Mouse (Mus musculus): ENCODE measurements at regions not wholly inside any gene's neighbourhood (a gene's known extent, or its start where the extent isn't known, plus 50 kb on each side); places are given as distances from the start of the nearest gene placed in this dataset.

- TF ChIP-seq MAFK (IDR thresholded peaks at IDR 0.05; ENCODE audit: insufficient read depth, low read depth, low read length) (no peak), ZC3H11A (IDR thresholded peaks at IDR 0.05; ENCODE audit: borderline replicate concordance, low read depth, low read length) (no peak)
These were observed 479.7 kb upstream of the Zdhhc25 start for GRCm38 (mm10) chr15:88120376-88120775.

Data from ES-E14 (cell line).